Mouse (Mus musculus) splenic B cell, adult 2 months (primary cell): ENCODE data around the gene Hs1bp3.

Experiments
- DNase-seq: peaks from one replicate; pipeline ENCODE4 v3.0.0-alpha.2; 2011; ENCODE audit warnings: low read depth, low spot score
- H3K27me3 ChIP-seq: 2 replicates; pipeline ENCODE4 v1.6.1; 2012; ENCODE audit warnings: mild to moderate bottlenecking, low read length, moderate library complexity, mixed read lengths; ENCODE audit not compliant: control insufficient read depth, poor library complexity, insufficient read depth, severe bottlenecking
- H3K36me3 ChIP-seq: 2 replicates; pipeline ENCODE4 v1.6.1; 2012; ENCODE audit warnings: mild to moderate bottlenecking, low read length, moderate library complexity, mixed read lengths; ENCODE audit not compliant: control insufficient read depth, poor library complexity, insufficient read depth, severe bottlenecking

The Hs1bp3 gene

DNA sequence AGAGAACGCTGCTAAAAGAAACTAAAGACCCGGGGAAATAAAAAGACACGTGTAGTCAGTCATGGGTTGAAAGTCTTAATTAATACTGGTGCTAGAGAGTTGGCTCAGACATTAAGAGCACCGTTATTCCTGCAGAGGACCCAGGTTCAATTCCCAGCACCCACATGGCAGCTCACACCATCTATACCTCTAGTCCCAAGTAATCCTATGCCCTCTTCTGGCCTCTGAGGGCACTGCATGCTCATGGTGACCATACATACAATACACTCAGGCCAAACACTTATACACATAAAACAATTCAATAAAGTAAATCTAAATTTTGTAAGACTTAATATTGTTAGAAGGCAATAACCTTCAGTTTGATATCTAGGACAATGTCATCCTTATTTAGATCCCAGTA, 41.8 kb downstream of the Hs1bp3 start:
- no peaks in the 10 kb centered on the region for H3K36me3 ChIP-seq
- no peaks in the 10 kb centered on the region for H3K27me3 ChIP-seq
- DNase-seq = no peak

DNA sequence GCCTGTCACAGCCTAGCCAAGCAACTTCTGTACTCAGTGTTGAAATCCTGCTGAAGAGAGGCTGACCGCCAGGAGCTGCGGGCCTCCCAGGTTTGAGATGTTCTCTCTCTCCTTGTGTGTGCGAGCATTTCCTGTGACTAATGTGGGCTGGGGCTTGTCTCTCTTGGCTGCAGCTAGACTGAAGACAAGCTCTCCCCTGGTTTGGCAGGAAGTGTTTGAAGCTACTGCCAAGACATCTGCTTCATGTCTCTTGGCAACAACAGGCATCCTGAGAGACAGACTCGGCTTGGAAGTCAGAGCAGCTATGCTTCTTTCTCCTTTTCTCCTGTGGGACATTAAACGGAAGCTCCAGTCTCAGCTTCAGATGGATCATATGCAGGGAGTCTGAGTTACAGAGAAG, 44.2 kb downstream of the Hs1bp3 start:
- Histone ChIP-seq H3K27me3 (no peaks in the 10 kb centered on the region), H3K36me3 (no peaks in the 10 kb centered on the region)
- DNase-seq = no peak

DNA sequence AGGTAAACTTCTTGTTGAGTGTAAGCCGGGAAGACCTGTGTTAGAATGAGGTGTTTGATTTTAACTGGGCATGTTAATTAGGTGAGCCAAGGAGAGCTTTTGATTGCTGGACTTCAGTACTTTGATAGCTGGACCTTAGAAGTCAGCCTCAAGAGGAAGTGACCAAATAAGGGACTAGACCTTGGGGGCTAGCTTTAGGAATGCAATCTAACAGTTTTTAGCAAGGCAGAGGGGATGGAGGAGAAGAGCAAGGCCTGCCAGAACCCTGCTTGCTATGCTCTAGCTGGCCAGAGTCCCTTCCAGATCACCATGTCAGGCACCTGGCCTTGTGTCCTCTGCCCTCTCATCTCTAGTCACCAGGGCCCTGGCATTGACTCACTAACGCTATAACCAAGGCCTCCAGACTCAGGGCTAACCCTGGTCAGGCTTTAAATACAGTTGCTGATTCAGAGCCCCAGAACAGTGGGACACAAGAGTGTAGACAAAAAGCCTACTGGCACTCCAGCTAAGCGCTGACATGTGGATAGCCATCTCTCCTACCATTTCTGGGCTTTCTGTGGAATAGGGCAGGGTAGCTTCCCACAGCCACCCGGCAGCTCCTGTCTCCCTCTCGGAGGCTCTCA, 45.2 kb downstream of the Hs1bp3 start:
- H3K27me3 ChIP-seq = no peaks in the 10 kb centered on the region
- H3K36me3 ChIP-seq = no peaks in the 10 kb centered on the region
- DNase-seq = no peak

DNA sequence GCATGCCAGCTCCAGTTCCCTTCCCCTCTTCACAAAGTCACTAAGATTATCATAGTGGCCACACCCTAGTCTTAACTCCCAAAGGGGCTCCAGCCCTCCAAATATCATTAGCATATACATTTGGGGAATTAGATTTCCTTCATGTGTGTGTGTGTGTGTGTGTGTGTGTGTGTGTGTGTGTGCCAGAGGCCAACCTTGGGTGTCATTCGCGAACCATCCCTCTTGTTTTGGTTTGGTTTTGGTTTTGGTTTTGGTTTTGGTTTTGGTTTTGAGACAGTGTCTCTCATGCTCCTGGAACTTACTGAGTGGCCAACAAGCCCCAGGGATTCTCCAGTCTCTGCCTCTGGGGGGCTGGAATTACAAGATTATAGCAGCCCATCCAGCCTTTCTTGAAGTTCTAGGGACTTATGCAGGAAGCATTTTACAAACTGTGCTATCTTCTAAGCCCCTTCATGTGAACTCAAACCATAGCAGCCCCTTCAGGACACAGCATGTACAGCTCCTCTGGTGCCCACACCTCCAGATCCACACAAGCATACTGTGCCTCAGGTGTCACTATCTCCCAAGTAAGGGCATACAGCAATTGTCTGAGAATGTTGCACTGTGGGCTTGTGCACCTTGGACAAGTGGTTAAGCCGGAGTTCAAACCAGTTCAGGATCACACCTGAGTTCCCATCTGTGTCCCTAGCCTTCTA, 46.3 kb downstream of the Hs1bp3 start:
- H3K36me3 ChIP-seq = no peaks in the 10 kb centered on the region
- DNase-seq = peak; percentile 22
- no peaks in the 10 kb centered on the region for H3K27me3 ChIP-seq

DNA sequence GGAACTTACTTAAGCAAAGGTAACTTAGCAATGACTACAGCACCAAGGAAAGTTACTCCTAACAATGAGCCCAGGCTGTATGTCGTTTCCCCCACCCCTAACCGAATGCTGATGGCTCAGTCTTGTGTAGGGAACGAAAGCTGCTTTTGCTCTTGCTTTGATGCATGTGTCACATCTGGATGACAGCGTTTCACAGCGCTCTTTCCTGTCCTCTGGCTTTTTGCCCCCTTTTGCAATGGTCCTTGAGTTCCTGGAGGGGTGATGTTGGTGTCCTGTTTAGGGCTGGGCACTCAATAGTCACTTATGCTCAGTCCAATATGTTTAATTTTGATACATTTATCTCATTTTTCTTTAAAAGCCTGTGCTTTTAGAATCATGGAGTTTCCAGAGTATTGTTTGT, 48.6 kb downstream of the Hs1bp3 start:
- Histone ChIP-seq H3K27me3 (no peaks in the 10 kb centered on the region), H3K36me3 (no peaks in the 10 kb centered on the region)
- DNase-seq = no peak

DNA sequence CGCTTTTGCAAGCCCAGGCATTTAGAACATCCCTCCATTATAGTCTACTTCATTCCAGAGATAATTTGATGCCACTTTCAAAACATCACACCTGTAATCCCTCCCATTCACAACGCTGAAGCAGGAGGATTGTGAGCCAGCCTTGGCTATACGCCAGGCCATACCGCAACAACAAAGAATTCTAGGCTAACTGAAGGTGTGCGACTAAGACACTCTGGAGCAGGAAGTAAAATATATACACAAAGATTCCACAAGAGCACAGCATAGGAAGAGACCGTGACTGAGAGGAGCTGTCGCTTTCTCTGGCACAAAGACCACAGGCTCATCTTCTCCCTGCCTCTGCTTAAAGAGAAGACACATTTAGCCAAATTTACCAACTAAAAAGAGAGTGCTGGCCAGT, 49.2 kb downstream of the Hs1bp3 start:
- DNase-seq = no peak
- Histone ChIP-seq H3K27me3 (no peaks in the 10 kb centered on the region), H3K36me3 (no peaks in the 10 kb centered on the region)

DNA sequence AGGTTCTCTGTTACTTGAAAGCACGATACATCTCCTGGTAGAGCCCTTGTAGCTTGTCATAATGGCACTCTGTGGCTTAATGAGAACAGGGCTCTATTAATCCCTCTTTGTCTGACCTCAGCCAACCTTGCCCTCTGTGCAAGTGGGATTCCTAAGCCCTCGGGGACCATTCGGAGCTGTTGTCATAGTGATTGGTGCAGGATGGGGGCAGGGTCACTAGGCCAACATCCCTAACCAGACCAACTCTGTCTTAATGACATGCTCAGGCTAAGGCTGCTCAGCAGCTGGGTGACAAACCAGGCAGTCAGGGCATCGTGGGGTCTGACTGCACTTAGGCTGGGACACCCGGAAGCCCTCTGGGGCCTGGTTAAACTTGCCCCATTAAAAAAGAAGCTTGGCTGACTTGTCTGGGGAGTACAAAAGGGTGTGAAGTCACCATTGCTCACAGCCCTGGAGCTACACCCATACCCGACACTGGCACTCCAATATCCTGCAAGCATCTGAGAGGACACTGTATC, 51.1 kb downstream of the Hs1bp3 start:
- Histone ChIP-seq H3K36me3 (no peaks in the 10 kb centered on the region), H3K27me3 (no peaks in the 10 kb centered on the region)
- DNase-seq = no peak

DNA sequence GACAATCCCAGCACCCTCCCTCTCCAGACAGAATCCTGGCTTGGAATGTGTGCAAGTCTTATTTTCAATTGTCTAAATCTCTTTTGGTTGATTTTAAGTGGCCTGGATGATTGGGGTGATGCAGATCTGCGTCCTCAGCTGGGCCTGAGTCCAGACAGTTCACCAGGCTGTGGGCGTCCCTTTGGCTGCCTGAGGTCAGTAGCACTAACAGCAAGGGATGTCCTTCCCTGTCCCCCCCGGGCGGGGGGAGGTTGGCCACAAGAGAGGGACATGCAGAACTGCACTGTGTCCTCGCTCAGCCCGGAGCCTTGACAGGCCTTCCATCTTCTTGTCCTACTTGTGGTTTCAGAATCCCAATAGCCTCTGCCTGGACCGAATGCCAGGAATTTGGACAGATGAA, 52.1 kb downstream of the Hs1bp3 start:
- no peaks in the 10 kb centered on the region for H3K36me3 ChIP-seq
- no peak for DNase-seq
- no peaks in the 10 kb centered on the region for H3K27me3 ChIP-seq

DNA sequence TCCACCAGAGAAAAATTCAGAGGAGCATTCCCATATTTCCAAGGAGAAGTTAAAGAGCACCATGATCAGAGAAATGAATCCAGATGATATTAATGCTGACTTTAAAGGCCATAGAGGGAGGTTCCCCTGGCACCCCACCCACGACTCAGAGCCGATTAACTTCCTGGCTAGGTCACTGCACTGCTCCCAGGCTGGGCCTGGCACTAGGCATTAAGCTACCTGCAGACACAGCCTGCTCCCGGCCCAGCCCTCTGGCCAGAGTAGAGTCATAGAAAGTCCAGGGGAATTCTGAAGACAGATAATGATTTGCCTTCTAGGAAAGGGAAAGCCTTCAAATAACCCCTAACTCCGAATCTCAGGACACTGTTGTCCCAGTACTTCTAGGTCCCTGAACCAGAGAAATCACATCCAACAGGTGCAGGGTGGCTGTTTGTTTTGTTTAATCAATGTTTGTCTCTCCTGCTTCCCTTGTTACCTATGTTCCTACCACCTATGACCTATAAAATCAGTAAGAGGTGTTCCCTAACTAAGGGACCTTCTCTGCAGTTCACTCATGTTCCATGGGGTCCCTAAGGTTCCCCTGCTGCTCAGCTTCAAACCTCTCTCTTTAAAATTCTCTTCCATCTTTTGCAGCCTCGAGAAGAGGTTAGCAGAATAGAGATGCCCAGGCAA, 52.8 kb downstream of the Hs1bp3 start:
- no peak for DNase-seq

DNA sequence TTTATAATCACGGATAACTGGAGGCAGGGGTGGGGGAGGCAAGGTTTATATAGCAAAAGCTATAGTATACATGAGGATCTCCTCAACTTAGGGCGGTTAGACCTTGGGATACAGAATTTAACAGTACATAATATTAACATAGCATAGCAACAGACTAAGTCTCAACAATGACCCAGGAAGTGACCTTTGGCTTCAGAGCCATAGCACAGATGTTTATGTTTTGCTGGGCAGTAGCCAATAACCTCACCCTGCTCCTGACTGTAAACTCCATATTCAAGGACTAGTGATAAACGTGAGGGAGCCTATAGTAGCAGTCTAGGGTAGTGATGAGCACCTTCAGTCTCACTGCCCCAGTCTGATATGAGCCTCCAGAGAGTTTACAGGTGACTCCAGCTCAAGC, 53.5 kb downstream of the Hs1bp3 start:
- DNase-seq = no peak

More for the DNA sequence above, 52.8 kb downstream of the Hs1bp3 start:
- no peaks in the 10 kb centered on the region for H3K27me3 ChIP-seq
- H3K36me3 ChIP-seq = no peaks in the 10 kb centered on the region

DNA sequence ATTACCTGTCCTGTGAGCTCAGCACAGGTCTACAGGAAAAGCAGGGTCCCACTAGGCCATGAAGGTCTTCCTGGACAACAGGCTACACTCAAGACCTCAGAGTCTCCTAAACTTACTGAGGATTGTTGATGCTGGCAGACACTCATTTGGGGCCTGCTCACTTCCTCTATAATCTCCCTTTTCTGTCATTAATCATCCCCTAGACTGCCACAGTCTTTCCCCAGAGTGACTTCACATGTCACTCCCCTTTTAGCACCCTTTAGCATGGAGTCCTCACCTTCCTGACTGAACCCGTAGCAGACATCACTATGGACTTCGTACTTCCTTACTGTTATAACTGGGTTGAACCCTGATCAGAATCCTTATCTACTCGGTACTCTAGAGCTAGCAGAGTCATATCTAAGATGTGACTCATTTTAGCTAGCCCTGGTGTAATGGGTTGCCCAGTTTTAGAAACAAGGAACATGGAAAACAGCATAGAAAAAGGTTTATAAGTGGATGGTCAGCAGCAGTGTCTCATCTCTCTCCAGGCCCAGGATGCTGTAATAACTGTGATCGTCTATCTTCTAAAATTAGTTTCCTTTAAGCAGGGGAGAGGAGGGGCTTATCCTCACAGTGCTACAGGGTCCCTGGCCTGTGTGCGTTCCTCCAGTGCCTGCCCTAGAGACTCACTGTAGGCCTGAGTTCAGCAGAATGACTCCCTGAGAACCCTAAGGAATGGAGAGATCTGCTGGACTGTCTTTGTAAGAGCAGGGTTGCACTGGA, 58.7 kb downstream of the Hs1bp3 start:
- H3K36me3 ChIP-seq = no peaks in the 10 kb centered on the region
- H3K27me3 ChIP-seq = no peaks in the 10 kb centered on the region
- DNase-seq = no peak

More for the DNA sequence above, 53.5 kb downstream of the Hs1bp3 start:
- Histone ChIP-seq H3K36me3 (no peaks in the 10 kb centered on the region), H3K27me3 (no peaks in the 10 kb centered on the region)

DNA sequence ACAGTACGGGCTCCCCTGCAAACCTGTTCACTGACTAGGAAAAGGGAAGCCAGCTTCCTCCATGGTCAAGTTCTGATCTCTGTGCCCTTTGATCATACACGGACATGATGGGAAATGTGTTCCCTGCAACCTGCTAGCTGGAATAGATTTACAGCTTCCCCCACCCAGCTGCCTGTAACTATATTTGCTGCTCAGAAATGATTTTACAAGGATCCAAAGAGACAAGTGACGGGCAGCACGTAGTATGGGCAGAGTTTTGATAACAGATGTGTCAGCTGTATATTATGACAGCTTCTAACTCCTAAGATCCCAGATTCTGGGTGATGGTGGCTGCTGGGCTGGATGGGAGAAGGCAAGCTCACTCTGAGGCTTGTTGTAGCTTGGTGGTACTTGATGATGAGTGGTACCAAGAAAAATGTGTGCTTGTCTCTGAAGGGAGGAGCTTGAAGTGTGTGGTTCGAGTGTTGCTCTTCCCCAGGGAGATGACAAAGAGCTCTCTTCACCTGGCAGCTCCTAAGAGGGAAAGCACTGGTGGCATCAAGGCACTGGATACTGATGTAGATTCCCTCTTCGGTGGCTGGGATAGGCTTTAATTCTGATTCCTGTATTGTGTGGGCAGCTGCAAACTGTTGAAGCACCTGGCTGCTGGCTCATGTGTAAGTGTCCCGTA, 59.4 kb downstream of the Hs1bp3 start:
- Histone ChIP-seq H3K27me3 (no peaks in the 10 kb centered on the region), H3K36me3 (no peaks in the 10 kb centered on the region)
- no peak for DNase-seq

DNA sequence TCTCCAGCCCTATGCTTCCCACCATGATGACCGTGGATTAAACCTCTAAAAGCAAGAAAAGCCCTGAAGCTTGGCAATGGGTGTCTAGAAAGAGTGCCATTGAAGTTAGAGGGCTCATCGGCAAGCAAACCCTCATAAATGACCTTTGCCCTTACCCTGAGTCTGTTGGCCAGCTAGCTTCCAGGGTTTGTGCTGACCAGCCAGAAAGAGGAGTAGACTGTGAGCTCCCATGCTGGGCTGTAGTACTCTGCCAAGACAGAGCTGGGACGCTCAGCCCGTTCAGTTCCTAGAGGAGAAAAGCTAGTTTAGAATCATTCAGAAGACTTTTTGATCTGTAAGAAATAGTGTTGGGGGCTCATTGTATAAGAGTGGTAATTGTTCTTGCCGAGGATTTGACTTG, 60.5 kb downstream of the Hs1bp3 start:
- no peaks in the 10 kb centered on the region for H3K36me3 ChIP-seq
- DNase-seq = no peak
- H3K27me3 ChIP-seq = no peaks in the 10 kb centered on the region

DNA sequence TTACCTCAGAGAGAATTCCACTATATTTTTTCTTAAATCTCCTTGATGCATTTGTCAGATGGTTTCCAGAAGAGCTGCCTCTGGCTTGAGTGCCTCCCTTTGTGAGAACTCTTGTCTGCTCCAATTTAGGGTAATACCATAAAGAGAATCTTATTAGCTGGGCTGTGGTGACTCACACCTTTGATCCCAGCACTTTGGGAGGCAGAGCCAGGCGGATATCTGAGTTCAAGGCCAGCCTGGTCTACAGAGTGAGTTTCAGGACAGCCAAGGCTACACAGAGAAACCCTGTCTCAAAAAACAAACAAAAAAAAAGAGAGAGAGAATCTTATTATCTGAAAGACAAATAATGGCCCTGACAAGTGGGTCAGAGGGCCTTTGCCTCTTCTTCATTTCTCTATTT, 63.9 kb downstream of the Hs1bp3 start:
- no peaks in the 10 kb centered on the region for H3K36me3 ChIP-seq
- DNase-seq = no peak
- no peaks in the 10 kb centered on the region for H3K27me3 ChIP-seq
